In genomic region chr2:124509479-124509878, GRCm38 (mm10) we compare ENCODE assay signal across 21 mouse cellular contexts.
DNase-seq lines count a peak whose midpoint lies in the region; ATAC-seq and TF ChIP-seq lines count a peak whose summit lies in the region.
"Had no signal": no experiment of that assay in that cellular context is flagged by ENCODE, and none has a peak within 500 bp of the region (broad histone marks: within the 10 kb centered on the region; RNA-seq: fewer than 3 reads in every experiment).

No protein-coding gene starts in this region.

- no peaks in the 10 kb centered on the region for H3K27me3 ChIP-seq in intestine, postnatal 0 days (replicated peaks; ENCODE audit: control insufficient read depth, insufficient read depth, low read length)
- H3K27me3 ChIP-seq in intestine, embryonic 15.5 days (replicated peaks) = no peaks in the 10 kb centered on the region
- peaks cover 25% of the 10 kb centered on the region for H3K27me3 ChIP-seq in forebrain, embryonic 12.5 days
- H3K27me3 ChIP-seq: embryonic facial prominence, embryonic 13.5 days; kidney, embryonic 15.5 days; limb, embryonic 12.5 days; liver, embryonic 13.5 days; lung, embryonic 15.5 days had no signal

- no peak for TF ChIP-seq CTCF in intestine, postnatal 0 days (IDR thresholded peaks at IDR 0.05; ENCODE audit: low read depth)

- WGBS in intestine, postnatal 0 days = 86% methylated on average over 6 of the region's 6 CpGs
- WGBS in intestine, embryonic 15.5 days = 85% methylated on average over 6 of the region's 6 CpGs
- 92% methylated on average over 6 of the region's 6 CpGs for WGBS in forebrain, embryonic 12.5 days

- ATAC-seq in intestine, postnatal 0 days = peak; percentile 25; the same call in 1 of the 2 replicates
- no peak for ATAC-seq in intestine, embryonic 15.5 days
- ATAC-seq in inflammation-experienced regulatory T-cells, adult 6 months = no peak
- ATAC-seq in forebrain, embryonic 12.5 days (ENCODE audit: low FRiP score) = no peak

- no peak overlapping the region for H3K9ac ChIP-seq in intestine, postnatal 0 days (ENCODE audit: low read depth, low read length)
- H3K9ac ChIP-seq in intestine, embryonic 15.5 days = no peak overlapping the region
- no peak overlapping the region for H3K9ac ChIP-seq in forebrain, embryonic 12.5 days
- H3K9ac ChIP-seq: embryonic facial prominence, embryonic 13.5 days; kidney, embryonic 15.5 days; limb, embryonic 12.5 days; liver, embryonic 13.5 days; lung, embryonic 15.5 days had no signal

- no peaks in the 10 kb centered on the region for H3K9me3 ChIP-seq in intestine, postnatal 0 days (ENCODE audit: control insufficient read depth)
- no peaks in the 10 kb centered on the region for H3K9me3 ChIP-seq in intestine, embryonic 15.5 days
- no peaks in the 10 kb centered on the region for H3K9me3 ChIP-seq in forebrain, embryonic 12.5 days
- H3K9me3 ChIP-seq: forebrain, embryonic 10.5 days; kidney, embryonic 15.5 days; limb, embryonic 12.5 days; liver, embryonic 13.5 days; lung, embryonic 15.5 days had no signal

- no peaks in the 10 kb centered on the region for H3K36me3 ChIP-seq in intestine, postnatal 0 days (ENCODE audit: control insufficient read depth, insufficient read depth)
- no peaks in the 10 kb centered on the region for H3K36me3 ChIP-seq in intestine, embryonic 15.5 days
- no peaks in the 10 kb centered on the region for H3K36me3 ChIP-seq in forebrain, embryonic 12.5 days (replicated peaks)
- H3K36me3 ChIP-seq: embryonic facial prominence, embryonic 13.5 days; forebrain, embryonic 10.5 days; kidney, embryonic 15.5 days; limb, embryonic 12.5 days; liver, embryonic 13.5 days; lung, embryonic 15.5 days had no signal

- no peak overlapping the region for H3K4me3 ChIP-seq in intestine, postnatal 0 days (ENCODE audit: low read depth, low read length)
- no peak overlapping the region for H3K4me3 ChIP-seq in intestine, embryonic 15.5 days (replicated peaks)
- no peak overlapping the region for H3K4me3 ChIP-seq in forebrain, embryonic 12.5 days (replicated peaks)
- H3K4me3 ChIP-seq: embryonic facial prominence, embryonic 13.5 days; forebrain, embryonic 10.5 days; kidney, embryonic 15.5 days; limb, embryonic 12.5 days; liver, embryonic 13.5 days; lung, embryonic 15.5 days had no signal

- no peak overlapping the region for H3K27ac ChIP-seq in intestine, postnatal 0 days (ENCODE audit: low read depth, low read length)
- no peak overlapping the region for H3K27ac ChIP-seq in intestine, embryonic 15.5 days
- H3K27ac ChIP-seq in forebrain, embryonic 12.5 days = no peak overlapping the region
- H3K27ac ChIP-seq: embryonic facial prominence, embryonic 13.5 days; forebrain, embryonic 10.5 days; kidney, embryonic 15.5 days; limb, embryonic 12.5 days; liver, embryonic 13.5 days; lung, embryonic 15.5 days; macrophage had no signal

- H3K4me2 ChIP-seq in intestine, postnatal 0 days (replicated peaks; ENCODE audit: low read depth) = no peak overlapping the region
- H3K4me2 ChIP-seq in intestine, embryonic 15.5 days (replicated peaks) = no peak overlapping the region
- no peak overlapping the region for H3K4me2 ChIP-seq in forebrain, embryonic 12.5 days
- H3K4me2 ChIP-seq: embryonic facial prominence, embryonic 13.5 days; kidney, embryonic 15.5 days; limb, embryonic 12.5 days; liver, embryonic 13.5 days; lung, embryonic 15.5 days; midbrain, embryonic 11.5 days had no signal

- DNase-seq in right cerebral cortex, postnatal 25 days = peak; percentile 46
- no peak for DNase-seq in right cerebral cortex, postnatal 4 days
- DNase-seq in frontal cortex, postnatal 36 days (ENCODE audit: low spot score in 2 of 2) = peak; percentile 38 to 40
- DNase-seq in telencephalon, adult 2 months (ENCODE audit: low read depth, low spot score) = peak; percentile 76
- DNase-seq: adrenal gland, postnatal 14 days; cerebellum, adult 8-10 months; heart, adult 18-20 months; liver, embryonic 13.5 days; spleen, adult 18-20 months; thymus, postnatal 4 days had no signal

- no peaks in the 10 kb centered on the region for H3K4me1 ChIP-seq in intestine, postnatal 0 days (replicated peaks; ENCODE audit: control insufficient read depth, insufficient read depth, low read length)
- no peaks in the 10 kb centered on the region for H3K4me1 ChIP-seq in intestine, embryonic 15.5 days (replicated peaks)
- peaks cover 14% of the 10 kb centered on the region for H3K4me1 ChIP-seq in forebrain, embryonic 12.5 days
- H3K4me1 ChIP-seq: embryonic facial prominence, embryonic 13.5 days; kidney, embryonic 15.5 days; limb, embryonic 12.5 days; liver, embryonic 13.5 days; lung, embryonic 15.5 days had no signal
